Comparison of ENCODE assay signal across 15 mouse cellular contexts in the genomic region with DNA sequence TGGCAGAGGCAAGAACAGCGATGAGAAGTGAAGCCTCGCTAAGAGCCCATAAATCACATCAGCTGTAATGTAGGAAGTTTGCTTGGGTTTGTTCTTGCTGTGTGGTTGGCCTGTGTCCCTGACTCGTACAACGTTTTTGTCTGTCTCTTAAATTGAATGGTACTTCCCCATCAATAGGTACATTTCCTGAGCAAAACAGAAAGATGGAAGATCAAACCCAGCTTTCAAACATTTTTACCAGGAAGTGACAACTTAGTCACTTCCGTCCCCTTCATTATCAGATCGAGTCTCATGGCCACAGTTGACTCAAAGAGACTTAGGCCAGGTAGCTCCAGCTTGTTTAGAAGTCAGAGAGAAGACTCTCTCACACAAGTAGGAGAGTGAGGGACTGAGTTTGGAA.
"Had no signal": no experiment of that assay in that cellular context is flagged by ENCODE, and none has a peak within 500 bp of the region (broad histone marks: within the 10 kb centered on the region; RNA-seq: fewer than 3 reads in every experiment).

No protein-coding gene starts in this region.

- H3K4me2 ChIP-seq: lung, embryonic 14.5 days; midbrain, embryonic 12.5 days; neural tube, embryonic 12.5 days; stomach, embryonic 15.5 days had no signal

- H3K27ac ChIP-seq: midbrain, embryonic 10.5 days; midbrain, embryonic 12.5 days; neural tube, embryonic 12.5 days; stomach, embryonic 15.5 days had no signal

- DNase-seq: liver, postnatal 0 days; lung, embryonic 14.5 days; lung, postnatal 10 days; lung, postnatal 4 days; midbrain, embryonic 14.5 days; right cerebral cortex, postnatal 14 days; thymus, adult 18-20 months; thymus, postnatal 14 days; thymus, postnatal 36 days had no signal

- H3K9ac ChIP-seq: liver, postnatal 0 days; lung, embryonic 14.5 days; midbrain, embryonic 12.5 days; neural tube, embryonic 12.5 days; stomach, embryonic 15.5 days had no signal

- H3K4me3 ChIP-seq: midbrain, embryonic 10.5 days; midbrain, embryonic 12.5 days; myocyte; neural tube, embryonic 12.5 days; stomach, embryonic 15.5 days had no signal

- H3K27me3 ChIP-seq: midbrain, embryonic 12.5 days; neural tube, embryonic 12.5 days; stomach, embryonic 15.5 days had no signal

- H3K4me1 ChIP-seq: midbrain, embryonic 10.5 days; midbrain, embryonic 12.5 days; neural tube, embryonic 12.5 days had no signal

- H3K9me3 ChIP-seq: midbrain, embryonic 10.5 days; midbrain, embryonic 12.5 days; neural tube, embryonic 12.5 days; stomach, embryonic 15.5 days had no signal

- H3K36me3 ChIP-seq: neural tube, embryonic 12.5 days had no signal

- ATAC-seq: liver, postnatal 0 days; midbrain, embryonic 16.5 days had no signal
